Mouse (Mus musculus) limb, embryonic 10.5 days (tissue): ENCODE results near the gene Pid1. TPM values are rescaled to one million over a fixed set of nuclear protein-coding genes. Genes with fewer than 3 reads are reported as not detected.
"Not testable (repeated sequence)": the region's sequence is repeated elsewhere in the genome, so short reads cannot be mapped to it uniquely, and the experiment has no call there.

ENCODE experiments used
- DNase-seq: peaks from one replicate; pipeline ENCODE4 v3.0.0-alpha.2; 2017; ENCODE audit warnings: low spot score
- H3K27ac ChIP-seq: fragments of 300-500 bp; sonication (generic); 2 replicates; pipeline ENCODE4 v1.5.1; 2016; ENCODE audit warnings: mild to moderate bottlenecking
- H3K27me3 ChIP-seq: fragments of 300-500 bp; sonication (generic); 2 replicates; pipeline ENCODE4 v1.6.1; 2016; ENCODE audit warnings: low read depth, mild to moderate bottlenecking; ENCODE audit not compliant: poor library complexity, severe bottlenecking
- H3K36me3 ChIP-seq: fragments of 300-500 bp; sonication (generic); 2 replicates; pipeline ENCODE4 v1.6.1; 2016; ENCODE audit warnings: mild to moderate bottlenecking, moderate library complexity
- H3K4me1 ChIP-seq: fragments of 300-500 bp; sonication (generic); 2 replicates; pipeline ENCODE4 v1.6.1; 2016
- H3K4me3 ChIP-seq: fragments of 300-500 bp; sonication (generic); 2 replicates; pipeline ENCODE4 v1.5.1; 2016; ENCODE audit warnings: mild to moderate bottlenecking, moderate library complexity
- H3K9me3 ChIP-seq: fragments of 300-500 bp; sonication (generic); replicated peaks from 2 replicates; pipeline ENCODE4 v1.6.1; 2016; ENCODE audit warnings: mild to moderate bottlenecking
- WGBS: fragments of 180-500 bp; shearing (Covaris S2); methylation state at CpG from one replicate; pipeline ENCODE4 v1.1.7; 2016; 5-methylcytosine and 5-hydroxymethylcytosine counted together
- polyA plus RNA-seq: library from polyadenylated mRNA; unstranded; fragments of >200 nt; fragmentation: Nextera tagmentation; extraction: Ambion mirVana; gene quantifications from 2 replicates; pipeline ENCODE4 v1.2.1, GENCODE M21; 2016

The Pid1 gene
- polyA plus RNA-seq, 1 experiment from 2014 or later: 3.7 TPM

DNA sequence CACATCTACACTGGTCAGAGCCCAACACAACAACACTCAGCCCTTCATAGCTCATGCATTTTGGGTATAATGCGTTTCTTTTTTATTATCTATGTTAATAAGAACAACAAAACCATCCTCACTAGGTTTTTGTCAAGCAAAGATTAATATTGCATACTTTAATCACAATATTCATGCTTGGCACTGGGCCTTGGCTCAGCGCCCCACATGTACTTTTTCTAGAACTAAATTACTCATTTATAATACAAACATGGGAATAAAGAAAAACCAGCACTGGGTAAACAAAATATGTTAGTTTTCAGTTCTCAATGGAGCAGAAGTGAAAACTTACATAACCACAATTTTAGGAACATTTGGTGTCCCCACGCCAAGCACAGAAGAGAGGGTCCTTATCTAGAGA is 116.9 kb downstream of the Pid1 start:
- Histone ChIP-seq H3K9me3 (no peaks in the 10 kb centered on the region), H3K4me1 (no peaks in the 10 kb centered on the region), H3K27me3 (no peaks in the 10 kb centered on the region), H3K36me3 (no peaks in the 10 kb centered on the region), H3K4me3 (no peak overlapping the region), H3K27ac (no peak overlapping the region)
- WGBS: 90% methylated on average over 3 of the region's 3 CpGs
- no peak for DNase-seq

DNA sequence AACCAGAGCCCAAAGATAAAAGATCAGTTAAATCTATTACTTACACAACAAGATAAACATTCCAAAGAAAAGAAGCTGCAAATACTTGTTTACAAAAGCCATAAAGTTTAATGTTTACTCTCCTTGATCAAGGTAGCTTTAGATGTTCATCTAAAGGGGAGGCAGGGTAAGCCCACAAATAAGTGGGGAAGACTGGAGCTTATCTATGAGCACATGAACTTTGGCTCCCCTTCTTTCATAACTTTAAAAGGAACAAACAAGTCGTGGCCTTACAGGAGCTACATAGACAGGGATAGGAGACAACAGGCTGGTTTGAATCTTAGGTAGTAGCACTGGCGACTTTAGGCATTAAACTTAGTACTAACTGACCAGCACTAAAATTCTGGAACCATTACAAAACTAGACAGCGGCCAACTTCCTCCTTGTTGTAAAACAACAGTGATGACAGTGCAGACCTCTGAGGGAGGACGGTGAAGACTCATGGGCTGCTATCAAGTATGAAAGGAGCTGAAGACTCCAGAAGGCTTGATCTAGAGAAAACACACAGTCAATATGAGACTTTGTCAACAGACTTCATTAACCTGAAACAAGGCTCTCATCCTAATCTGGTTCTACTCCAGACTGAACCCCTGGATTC is 122.7 kb downstream of the Pid1 start:
- WGBS: 75% methylated on average over 4 of the region's 4 CpGs
- no peaks in the 10 kb centered on the region for H3K9me3 ChIP-seq
- H3K27ac ChIP-seq: no peak overlapping the region
- H3K36me3 ChIP-seq: no peaks in the 10 kb centered on the region
- DNase-seq: no peak
- no peaks in the 10 kb centered on the region for H3K27me3 ChIP-seq
- no peak overlapping the region for H3K4me3 ChIP-seq
- no peaks in the 10 kb centered on the region for H3K4me1 ChIP-seq

DNA sequence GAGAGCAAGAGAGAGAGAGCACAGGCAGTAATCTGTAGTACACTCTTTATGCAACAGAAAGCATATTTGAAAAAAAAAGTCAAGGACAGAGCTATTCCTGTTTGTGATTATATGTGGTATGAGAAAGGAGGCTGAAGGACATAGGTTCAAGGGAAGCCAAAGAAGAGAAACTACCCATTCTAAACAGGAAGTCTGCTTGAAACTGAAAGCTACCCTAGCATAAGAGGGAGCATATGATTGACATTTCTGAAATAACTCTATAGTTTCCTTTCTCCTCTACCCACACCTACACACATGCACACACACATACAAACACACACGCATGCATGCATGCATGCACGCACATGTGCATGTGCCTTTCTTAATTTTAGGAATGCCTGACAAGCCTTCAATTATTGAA is 123.8 kb downstream of the Pid1 start:
- Histone ChIP-seq H3K9me3 (no peaks in the 10 kb centered on the region), H3K27me3 (no peaks in the 10 kb centered on the region), H3K36me3 (no peaks in the 10 kb centered on the region), H3K4me3 (no peak overlapping the region), H3K27ac (no peak overlapping the region), H3K4me1 (no peaks in the 10 kb centered on the region)
- 99% methylated on average over 2 of the region's 2 CpGs for WGBS
- DNase-seq: no peak

- DNase-seq: no peak
- no peak overlapping the region for H3K27ac ChIP-seq
- WGBS: 90% methylated on average over 2 of the region's 2 CpGs
- H3K4me1 ChIP-seq: no peaks in the 10 kb centered on the region
- no peaks in the 10 kb centered on the region for H3K9me3 ChIP-seq
- H3K27me3 ChIP-seq: no peaks in the 10 kb centered on the region
- no peaks in the 10 kb centered on the region for H3K36me3 ChIP-seq
- no peak overlapping the region for H3K4me3 ChIP-seq
Measured at GRCm38 (mm10) chr1:84230431-84230830, 133.5 kb downstream of the Pid1 start.

GRCm38 (mm10) chr1:84225626-84226025 is 138.4 kb downstream of the Pid1 start:
- no peak for DNase-seq
- Histone ChIP-seq H3K27ac (no peak overlapping the region), H3K36me3 (no peaks in the 10 kb centered on the region), H3K27me3 (no peaks in the 10 kb centered on the region), H3K9me3 (no peaks in the 10 kb centered on the region), H3K4me1 (no peaks in the 10 kb centered on the region), H3K4me3 (no peak overlapping the region)
- 89% methylated on average over 7 of the region's 7 CpGs for WGBS

- Histone ChIP-seq H3K9me3 (no peaks in the 10 kb centered on the region), H3K27me3 (no peaks in the 10 kb centered on the region), H3K4me3 (no peak overlapping the region), H3K36me3 (no peaks in the 10 kb centered on the region), H3K4me1 (peaks cover 5% of the 10 kb centered on the region; the same call in 1 of the 2 replicates), H3K27ac (no peak overlapping the region)
- 84% methylated on average over 1 of the region's 1 CpGs for WGBS
- DNase-seq: no peak
Measured at GRCm38 (mm10) chr1:84222051-84222450, 141.9 kb downstream of the Pid1 start.

DNA sequence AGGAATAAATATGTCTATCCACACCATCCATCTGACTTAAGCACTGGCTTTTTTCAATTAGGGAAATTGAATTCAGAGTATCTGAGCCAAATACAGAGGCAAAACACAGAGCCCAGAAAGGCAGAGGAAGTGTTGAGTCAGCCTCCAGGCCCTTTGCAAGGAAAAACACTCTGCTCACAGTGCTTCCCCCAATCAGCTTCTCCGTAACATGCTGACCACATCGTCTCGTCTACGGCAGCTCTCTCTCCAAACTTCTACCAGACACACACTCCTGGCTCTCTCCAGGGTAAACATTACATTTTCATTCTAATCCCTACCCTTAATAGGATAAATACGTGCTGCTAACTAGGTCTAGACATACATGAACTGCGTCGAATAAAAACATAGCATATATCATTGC is 145.4 kb downstream of the Pid1 start:
- H3K9me3 ChIP-seq: no peaks in the 10 kb centered on the region
- H3K4me3 ChIP-seq: no peak overlapping the region
- H3K27me3 ChIP-seq: no peaks in the 10 kb centered on the region
- no peak for DNase-seq
- 67% methylated on average over 7 of the region's 7 CpGs for WGBS
- no peak overlapping the region for H3K27ac ChIP-seq
- peaks cover 5% of the 10 kb centered on the region; the same call in 1 of the 2 replicates for H3K4me1 ChIP-seq
- no peaks in the 10 kb centered on the region for H3K36me3 ChIP-seq

DNA sequence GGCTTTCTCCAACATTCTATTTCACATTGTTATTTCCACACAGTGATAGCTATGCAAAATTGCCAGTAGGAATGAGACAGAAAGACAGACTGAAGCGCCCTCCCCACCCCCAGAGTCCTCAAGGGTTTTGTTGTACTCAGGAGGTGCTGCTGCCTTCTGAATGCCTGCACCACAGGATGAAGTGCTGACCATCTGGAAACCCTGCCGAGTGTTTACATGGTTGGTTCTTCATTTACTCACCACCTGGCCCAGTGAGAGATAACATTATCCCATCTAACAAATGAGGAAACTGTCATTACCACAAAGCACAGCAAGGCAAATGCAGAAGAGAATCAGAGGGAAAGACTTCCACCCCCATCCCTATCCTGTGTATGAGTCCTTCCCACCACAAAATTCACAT is 146.2 kb downstream of the Pid1 start:
- no peak for DNase-seq
- no peaks in the 10 kb centered on the region for H3K9me3 ChIP-seq
- H3K4me3 ChIP-seq: no peak overlapping the region
- no peaks in the 10 kb centered on the region for H3K36me3 ChIP-seq
- H3K27me3 ChIP-seq: no peaks in the 10 kb centered on the region
- H3K27ac ChIP-seq: no peak overlapping the region
- H3K4me1 ChIP-seq: peaks cover 5% of the 10 kb centered on the region; the same call in 1 of the 2 replicates
- 30% methylated on average over 2 of the region's 2 CpGs for WGBS

DNA sequence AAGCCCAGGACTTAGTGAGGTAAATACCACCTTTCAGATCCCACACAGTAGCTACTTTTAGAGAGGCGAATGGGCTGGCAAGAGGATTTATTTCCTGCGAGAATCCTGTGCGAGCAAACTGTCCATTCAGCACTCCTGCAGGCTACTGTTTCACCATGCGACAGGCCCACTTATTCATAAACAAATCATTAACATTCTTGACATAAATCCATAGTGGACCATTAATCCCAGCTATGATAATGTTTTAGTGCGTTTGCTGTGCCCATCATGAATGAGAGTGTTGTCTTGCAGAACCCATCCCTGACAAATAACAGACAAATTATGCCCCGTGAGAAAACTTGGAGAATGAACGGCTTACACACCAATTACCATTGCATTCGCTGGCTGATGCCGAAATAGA is 152.5 kb downstream of the Pid1 start:
- Histone ChIP-seq H3K27me3 (no peaks in the 10 kb centered on the region), H3K27ac (no peak overlapping the region), H3K9me3 (no peaks in the 10 kb centered on the region), H3K36me3 (no peaks in the 10 kb centered on the region), H3K4me1 (no peaks in the 10 kb centered on the region), H3K4me3 (no peak overlapping the region)
- 69% methylated on average over 9 of the region's 9 CpGs for WGBS
- no peak for DNase-seq

DNA sequence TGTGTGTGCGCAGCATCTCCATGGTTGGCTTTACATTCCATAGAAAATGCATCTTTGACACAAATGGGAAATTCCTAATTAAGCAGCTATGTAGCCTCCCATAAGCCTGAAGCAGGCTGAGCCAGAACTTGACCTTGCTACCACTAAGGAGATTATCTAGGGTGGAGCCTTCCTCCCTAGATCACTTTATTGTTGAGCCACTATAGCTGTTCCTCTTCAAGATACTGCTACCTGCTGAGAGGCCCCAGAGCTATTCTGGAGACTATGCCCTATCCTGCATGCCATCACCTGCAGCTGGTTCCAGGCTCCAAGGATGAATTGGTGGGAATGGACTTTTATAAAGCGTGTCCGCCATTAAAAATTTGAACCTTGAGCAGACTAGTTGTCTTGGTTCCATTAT is 158.2 kb downstream of the Pid1 start:
- not testable (repeated sequence) for H3K36me3 ChIP-seq, H3K4me1 ChIP-seq, H3K4me3 ChIP-seq, H3K27ac ChIP-seq, DNase-seq, H3K27me3 ChIP-seq, H3K9me3 ChIP-seq
- 93% methylated on average over 3 of the region's 3 CpGs for WGBS

- no peaks in the 10 kb centered on the region for H3K27me3 ChIP-seq
- no peaks in the 10 kb centered on the region for H3K4me1 ChIP-seq
- WGBS: 89% methylated on average over 4 of the region's 4 CpGs
Measured at GRCm38 (mm10) chr1:84203494-84203893, 160.5 kb downstream of the Pid1 start.

DNA sequence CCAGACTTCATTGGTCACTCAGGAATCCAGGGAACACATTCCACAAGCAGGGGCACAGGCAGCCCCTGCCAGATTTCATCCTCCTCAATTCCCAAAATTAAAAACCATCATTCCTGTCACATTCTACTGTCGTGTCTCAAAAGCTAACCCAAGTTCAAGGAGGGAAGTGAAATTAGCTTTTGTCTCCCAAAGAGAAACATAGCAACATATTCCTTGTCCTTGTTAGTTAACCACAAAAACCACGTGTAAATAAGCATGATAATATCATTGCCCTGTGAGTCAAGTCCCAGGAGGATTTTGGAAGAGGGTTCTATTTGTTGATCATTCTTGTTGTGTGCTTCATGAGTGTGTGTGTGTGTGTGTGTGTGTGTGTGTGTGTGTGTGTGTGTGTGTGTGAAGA is 164.1 kb downstream of the Pid1 start:
- WGBS: 71% methylated on average over 2 of the region's 2 CpGs
- no peaks in the 10 kb centered on the region for H3K9me3 ChIP-seq

More at GRCm38 (mm10) chr1:84203494-84203893, 160.5 kb downstream of the Pid1 start:
- no peaks in the 10 kb centered on the region for H3K9me3 ChIP-seq
- H3K36me3 ChIP-seq: no peaks in the 10 kb centered on the region
- H3K4me3 ChIP-seq: no peak overlapping the region
- no peak for DNase-seq
- no peak overlapping the region for H3K27ac ChIP-seq

GRCm38 (mm10) chr1:84198887-84199286 is 165.1 kb downstream of the Pid1 start:
- no peaks in the 10 kb centered on the region for H3K36me3 ChIP-seq
- H3K4me3 ChIP-seq: no peak overlapping the region
- DNase-seq: no peak
- H3K4me1 ChIP-seq: no peaks in the 10 kb centered on the region
- no peaks in the 10 kb centered on the region for H3K27me3 ChIP-seq
- no peak overlapping the region for H3K27ac ChIP-seq
- WGBS: 88% methylated on average over 2 of the region's 2 CpGs
- no peaks in the 10 kb centered on the region for H3K9me3 ChIP-seq

More for the DNA sequence above, 164.1 kb downstream of the Pid1 start:
- Histone ChIP-seq H3K4me1 (no peaks in the 10 kb centered on the region), H3K27me3 (no peaks in the 10 kb centered on the region), H3K36me3 (no peaks in the 10 kb centered on the region), H3K4me3 (no peak overlapping the region), H3K27ac (no peak overlapping the region)
- DNase-seq: no peak

- no peak overlapping the region for H3K27ac ChIP-seq
- DNase-seq: no peak
- H3K4me1 ChIP-seq: peaks cover 5% of the 10 kb centered on the region; the same call in 1 of the 2 replicates
- H3K36me3 ChIP-seq: no peaks in the 10 kb centered on the region
- H3K4me3 ChIP-seq: no peak overlapping the region
- H3K27me3 ChIP-seq: no peaks in the 10 kb centered on the region
- H3K9me3 ChIP-seq: no peaks in the 10 kb centered on the region
Measured at GRCm38 (mm10) chr1:84192167-84192566, 171.8 kb downstream of the Pid1 start.
